Mouse (Mus musculus): ENCODE measurements around the gene Senp5.
A peak's percentile ranks its signal among the peaks of the same experiment; 100 is the strongest.
"Not testable (repeated sequence)": the region's sequence is repeated elsewhere in the genome, so short reads cannot be mapped to it uniquely, and the experiment has no call there.

The Senp5 gene

DNA sequence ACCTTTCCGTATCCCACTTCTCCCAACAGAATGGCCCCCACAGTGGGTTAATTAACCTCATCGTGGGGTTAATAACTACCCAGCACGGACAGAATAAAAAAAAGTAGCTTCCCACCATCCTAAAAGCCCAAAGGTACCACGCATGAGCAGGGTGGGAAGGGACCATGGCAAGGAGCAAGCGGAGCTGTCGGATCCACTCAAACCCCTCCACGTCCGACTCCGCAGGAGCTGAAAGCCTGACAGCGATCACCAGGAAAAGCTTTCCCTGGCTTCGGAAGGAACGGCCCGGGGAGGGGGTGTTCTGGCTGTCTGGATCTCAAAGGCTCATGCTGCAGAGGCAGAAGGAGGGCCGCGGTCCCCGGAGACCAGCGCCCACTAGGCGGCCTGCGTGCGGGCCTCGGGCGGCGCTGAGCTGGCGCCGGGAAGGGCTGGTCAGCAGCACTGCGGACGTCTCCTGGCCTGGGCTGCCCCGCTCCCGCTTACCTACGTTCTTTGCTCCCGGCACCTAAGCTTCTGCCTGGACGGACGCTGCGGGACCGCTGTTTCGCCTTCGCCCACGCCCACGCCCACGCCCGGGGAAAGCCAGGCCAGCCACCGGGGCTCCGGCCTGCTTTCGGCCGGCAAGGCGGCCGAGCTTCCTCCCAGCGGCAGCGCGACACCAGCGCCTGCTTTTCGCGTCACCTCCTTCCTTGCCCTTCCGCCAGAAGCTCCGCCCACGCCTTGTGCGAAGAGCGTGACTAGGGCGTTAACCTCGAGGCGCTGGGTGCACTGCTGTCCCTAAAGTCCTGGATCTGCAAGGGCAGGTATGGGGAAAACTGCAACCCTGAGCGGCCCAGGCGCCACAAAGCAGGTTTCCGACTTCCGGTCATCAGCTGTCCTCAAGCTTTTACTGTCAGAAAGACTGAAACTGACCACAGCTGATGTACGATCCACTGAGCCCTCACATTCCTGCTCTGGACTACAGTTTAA, at the start of gene Senp5:
Gene Senp5, minus strand, starts transcription at position 779 of the 969 bp plus-strand sequence.
- peak; percentile 95 for DNase-seq

DNA sequence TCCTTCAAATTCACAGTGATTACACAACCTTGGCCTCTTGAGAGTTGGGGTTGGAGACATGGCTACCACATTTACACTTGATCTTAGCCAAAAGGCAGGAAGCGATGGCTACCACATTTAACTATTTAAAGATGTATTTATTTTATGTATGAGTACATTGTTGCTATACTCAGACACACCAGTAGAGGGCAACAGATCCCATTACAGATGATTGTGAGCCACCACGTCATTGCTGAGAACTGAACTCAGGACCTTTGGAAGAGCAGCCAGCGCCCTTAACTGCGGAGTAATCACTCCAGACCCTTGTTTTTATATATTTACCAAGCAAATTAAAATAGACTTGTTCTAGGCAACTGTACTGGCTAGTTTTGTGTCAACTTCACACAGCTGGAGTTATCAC, 39.3 kb upstream of the Senp5 start:
- no peak for DNase-seq

GRCm38 (mm10) chr16:32019678-32020077, 16.6 kb upstream of the Senp5 start:
- no peak for DNase-seq

- DNase-seq, result no peak
These were observed 7.2 kb upstream of the Senp5 start for GRCm38 (mm10) chr16:32010330-32010729.

- peak; percentile 9 for DNase-seq
These were observed 6.8 kb upstream of the Senp5 start for GRCm38 (mm10) chr16:32009913-32010312.

GRCm38 (mm10) chr16:32008529-32009293, 5.6 kb upstream of the Senp5 start:
- DNase-seq, result no peak

GRCm38 (mm10) chr16:32004731-32005130, 1.6 kb upstream of the Senp5 start:
- no peak for DNase-seq

- DNase-seq, result no peak
These were observed 6.7 kb downstream of the Senp5 start for GRCm38 (mm10) chr16:31996371-31996770.

GRCm38 (mm10) chr16:31993946-31994345, 9.1 kb downstream of the Senp5 start:
- no peak for DNase-seq

GRCm38 (mm10) chr16:31993195-31993594, 9.9 kb downstream of the Senp5 start:
- no peak for DNase-seq

DNA sequence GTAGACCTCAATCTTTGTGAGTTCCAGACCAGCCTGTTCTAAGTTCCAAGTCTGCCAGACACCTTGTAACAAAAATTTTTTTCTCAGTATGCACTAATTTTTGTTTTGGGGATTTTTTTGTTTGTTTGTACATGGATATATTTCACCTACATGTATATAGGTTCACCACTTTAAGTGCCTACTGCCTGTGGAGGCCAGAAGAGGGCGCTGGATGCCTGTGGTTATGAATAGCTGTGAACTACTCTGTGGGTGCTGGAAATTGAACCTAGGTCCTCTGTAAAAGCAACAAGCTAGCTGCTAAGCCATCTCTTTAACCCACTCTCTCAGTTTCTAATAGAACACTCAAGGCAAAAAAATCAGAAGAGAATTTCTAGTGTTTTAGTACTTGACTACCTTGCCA, 11.0 kb downstream of the Senp5 start:
- no peak for DNase-seq

GRCm38 (mm10) chr16:31980946-31981345, 22.1 kb downstream of the Senp5 start:
- peak; percentile 5 for DNase-seq

GRCm38 (mm10) chr16:31979501-31979900, 23.6 kb downstream of the Senp5 start:
- no peak for DNase-seq

DNA sequence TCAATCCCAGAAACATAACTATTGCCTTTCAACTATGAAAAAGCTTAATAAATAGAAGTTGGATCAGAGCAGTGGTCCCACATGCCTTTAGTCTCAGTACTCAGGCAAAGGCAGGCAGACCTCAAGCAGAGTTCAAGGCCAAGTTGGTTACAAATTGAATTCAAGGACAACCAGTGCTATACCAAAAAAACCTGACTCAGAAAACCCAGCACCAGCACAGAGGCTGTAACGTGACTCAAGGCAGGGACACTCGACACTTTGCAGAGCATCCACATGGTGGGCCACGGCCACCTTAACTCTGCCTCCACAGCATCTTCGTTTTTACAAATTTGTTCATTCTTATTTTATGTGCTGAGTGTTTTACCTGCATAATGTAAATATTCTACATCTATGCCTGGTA, 27.8 kb downstream of the Senp5 start:
- no peak for DNase-seq

- no peak for DNase-seq
These were observed 39.9 kb downstream of the Senp5 start for GRCm38 (mm10) chr16:31963224-31963623.

DNA sequence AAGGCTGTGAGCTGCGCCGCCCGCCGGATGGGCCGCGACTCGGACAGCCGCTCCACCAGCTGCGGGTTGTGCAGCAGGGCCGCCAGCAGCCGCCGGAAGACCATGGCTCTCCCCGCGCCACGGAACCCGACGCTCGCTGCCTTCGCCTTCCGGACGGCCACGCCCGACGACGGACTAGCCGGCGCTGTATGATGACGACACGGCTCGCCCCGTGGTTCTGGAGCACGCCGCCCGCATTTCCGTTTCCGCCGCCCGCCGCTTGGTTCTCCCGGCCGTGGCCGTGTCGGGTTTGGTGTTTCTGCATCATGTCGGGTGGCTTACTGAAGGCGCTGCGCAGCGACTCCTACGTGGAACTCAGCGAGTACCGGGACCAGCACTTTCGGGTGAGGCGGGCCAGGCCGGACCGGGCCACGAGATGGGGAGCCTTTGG, 54.7 kb downstream of the Senp5 start, which contains the start of the genes 0610012G03Rik and Ncbp2:
Gene 0610012G03Rik, minus strand, starts transcription at position 150 of the 430 bp plus-strand sequence.
Gene Ncbp2, plus strand, starts transcription at position 169 of the 430 bp plus-strand sequence.
- DNase-seq, result peak; percentile 97

DNA sequence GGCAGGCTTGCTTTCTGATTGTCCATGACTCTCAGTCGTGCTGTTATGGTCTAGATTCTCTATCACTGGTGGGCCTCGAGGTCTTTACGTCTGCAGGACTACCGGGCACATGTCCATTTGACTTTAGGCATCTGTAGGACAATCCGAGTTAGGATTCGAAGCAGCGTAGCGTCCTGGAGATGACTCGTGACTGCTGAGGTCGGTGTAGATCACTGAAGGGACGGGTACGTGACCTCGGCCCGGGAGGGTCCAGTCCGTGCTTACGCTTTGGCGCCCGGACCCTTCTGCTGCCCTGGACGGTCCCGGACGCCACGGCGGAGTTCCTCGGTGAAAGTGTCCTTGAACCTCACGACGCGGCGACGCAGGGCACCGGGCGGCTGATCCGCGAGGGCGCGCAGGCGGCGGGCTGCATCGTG, 55.2 kb downstream of the Senp5 start:
- DNase-seq, result no peak

DNA sequence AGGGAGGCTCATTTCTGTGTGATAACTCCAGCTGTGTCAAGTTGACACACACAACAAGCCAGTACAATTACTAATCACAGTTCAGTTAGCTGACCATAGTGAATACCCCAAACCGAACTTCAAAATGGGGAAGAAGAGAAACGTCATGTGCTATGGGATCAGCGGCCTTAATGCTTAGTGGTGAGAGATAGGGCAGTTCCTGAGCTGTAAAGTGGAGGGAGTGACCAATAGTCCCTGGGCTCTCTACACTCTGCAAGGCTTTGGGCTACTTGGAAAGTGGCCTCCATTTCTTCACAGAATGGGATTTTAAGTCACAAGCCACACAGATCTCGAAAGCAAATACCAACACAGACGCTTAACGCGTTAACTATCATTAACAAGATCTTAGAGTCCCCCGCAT, 55.8 kb downstream of the Senp5 start:
- no peak for DNase-seq

- DNase-seq, result not testable (repeated sequence)
These were observed 57.1 kb downstream of the Senp5 start for GRCm38 (mm10) chr16:31945986-31946385.

- no peak for DNase-seq
These were observed 57.7 kb downstream of the Senp5 start for GRCm38 (mm10) chr16:31945372-31945771.

GRCm38 (mm10) chr16:31944698-31945255, 58.3 kb downstream of the Senp5 start:
- no peak for DNase-seq

- DNase-seq, result peak; percentile 79
These were observed 59.1 kb downstream of the Senp5 start for GRCm38 (mm10) chr16:31943980-31944379.

GRCm38 (mm10) chr16:31940586-31940985, 62.5 kb downstream of the Senp5 start:
- DNase-seq, result no peak

Data from retina, postnatal 1 day (tissue).